Mouse (Mus musculus): ENCODE measurements at regions not wholly inside any gene's neighbourhood (a gene's known extent, or its start where the extent isn't known, plus 50 kb on each side); places are given as distances from the start of the nearest gene placed in this dataset.

DNA sequence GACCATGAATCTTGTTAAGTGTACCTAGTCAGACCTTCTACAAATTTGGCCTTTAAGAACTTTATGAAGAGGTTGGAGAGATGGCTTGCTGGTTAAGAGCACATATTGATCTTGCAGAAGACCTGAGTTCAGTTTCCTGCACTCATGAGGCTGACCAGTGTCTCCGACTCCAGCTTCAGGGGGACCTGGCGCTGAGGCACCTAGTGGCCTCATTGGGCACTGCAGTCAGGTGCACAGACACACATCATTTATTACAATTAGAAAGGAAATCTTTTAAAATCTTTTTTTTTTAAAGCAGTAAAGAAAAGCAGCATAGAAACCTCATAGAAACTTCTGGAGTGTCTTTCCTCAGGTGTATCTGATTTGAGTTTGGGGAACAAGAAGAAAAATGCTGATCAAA lies 123.9 kb upstream of the Cops8 start:
- no peaks in the 10 kb centered on the region for H3K36me3 ChIP-seq (ENCODE audit: control insufficient read depth, insufficient read depth, low read length)
- WGBS = 88% methylated on average over 2 of the region's 2 CpGs
- TF ChIP-seq POLR2A (IDR thresholded peaks at IDR 0.05; ENCODE audit: low read depth, low read length) = no peak
- no peak for DNase-seq (ENCODE audit: low read depth in 1 of 2, low spot score in 2 of 2)
- no peak overlapping the region for H3K4me3 ChIP-seq (ENCODE audit: extremely low read depth, insufficient read depth, insufficient read length)
- H3K27ac ChIP-seq (ENCODE audit: insufficient read depth, low read length) = no peak overlapping the region
- no peaks in the 10 kb centered on the region for H3K27me3 ChIP-seq (ENCODE audit: control insufficient read depth, insufficient read depth, low read length)
- no peaks in the 10 kb centered on the region for H3K4me1 ChIP-seq (ENCODE audit: control insufficient read depth, insufficient read depth, insufficient read length)

- Histone ChIP-seq H3K36me3 (ENCODE audit: control insufficient read depth, insufficient read depth, low read length) (no peaks in the 10 kb centered on the region), H3K27me3 (ENCODE audit: control insufficient read depth, insufficient read depth, low read length) (no peaks in the 10 kb centered on the region), H3K4me1 (ENCODE audit: control insufficient read depth, insufficient read depth, insufficient read length) (no peaks in the 10 kb centered on the region), H3K27ac (ENCODE audit: insufficient read depth, low read length) (no peak overlapping the region), H3K4me3 (ENCODE audit: extremely low read depth, insufficient read depth, insufficient read length) (no peak overlapping the region)
- no peak for DNase-seq (ENCODE audit: low read depth in 1 of 2, low spot score in 2 of 2)
- 86% methylated on average over 5 of the region's 5 CpGs for WGBS
- TF ChIP-seq CTCF (IDR thresholded peaks at IDR 0.05; ENCODE audit: extremely low read depth, insufficient read depth, insufficient read length, insufficient replicate concordance) = no peak
- no peak for TF ChIP-seq POLR2A (IDR thresholded peaks at IDR 0.05; ENCODE audit: low read depth, low read length)
Measured at GRCm38 (mm10) chr1:90481247-90481646, 121.5 kb upstream of the Cops8 start.

- no peak for DNase-seq (ENCODE audit: low read depth in 1 of 2, low spot score in 2 of 2)
- H3K27me3 ChIP-seq (ENCODE audit: control insufficient read depth, insufficient read depth, low read length) = no peaks in the 10 kb centered on the region
- H3K27ac ChIP-seq (ENCODE audit: insufficient read depth, low read length) = no peak overlapping the region
- TF ChIP-seq CTCF (IDR thresholded peaks at IDR 0.05; ENCODE audit: extremely low read depth, insufficient read depth, insufficient read length, insufficient replicate concordance) = no peak
- no peak for TF ChIP-seq POLR2A (IDR thresholded peaks at IDR 0.05; ENCODE audit: low read depth, low read length)
- H3K4me1 ChIP-seq (ENCODE audit: control insufficient read depth, insufficient read depth, insufficient read length) = no peaks in the 10 kb centered on the region
- WGBS = 85% methylated on average over 5 of the region's 5 CpGs
- no peak overlapping the region for H3K4me3 ChIP-seq (ENCODE audit: extremely low read depth, insufficient read depth, insufficient read length)
- H3K36me3 ChIP-seq (ENCODE audit: control insufficient read depth, insufficient read depth, low read length) = no peaks in the 10 kb centered on the region
Measured at GRCm38 (mm10) chr1:90481708-90482107, 121.1 kb upstream of the Cops8 start.

- DNase-seq (ENCODE audit: low read depth in 1 of 2, low spot score in 2 of 2) = no peak
- Histone ChIP-seq H3K27me3 (ENCODE audit: control insufficient read depth, insufficient read depth, low read length) (no peaks in the 10 kb centered on the region), H3K4me3 (ENCODE audit: extremely low read depth, insufficient read depth, insufficient read length) (no peak overlapping the region), H3K4me1 (ENCODE audit: control insufficient read depth, insufficient read depth, insufficient read length) (no peaks in the 10 kb centered on the region), H3K36me3 (ENCODE audit: control insufficient read depth, insufficient read depth, low read length) (no peaks in the 10 kb centered on the region), H3K27ac (ENCODE audit: insufficient read depth, low read length) (no peak overlapping the region)
- WGBS = 70% methylated on average over 11 of the region's 11 CpGs
- no peak for TF ChIP-seq CTCF (IDR thresholded peaks at IDR 0.05; ENCODE audit: extremely low read depth, insufficient read depth, insufficient read length, insufficient replicate concordance)
Measured at GRCm38 (mm10) chr1:90486349-90486839, 116.4 kb upstream of the Cops8 start.

DNA sequence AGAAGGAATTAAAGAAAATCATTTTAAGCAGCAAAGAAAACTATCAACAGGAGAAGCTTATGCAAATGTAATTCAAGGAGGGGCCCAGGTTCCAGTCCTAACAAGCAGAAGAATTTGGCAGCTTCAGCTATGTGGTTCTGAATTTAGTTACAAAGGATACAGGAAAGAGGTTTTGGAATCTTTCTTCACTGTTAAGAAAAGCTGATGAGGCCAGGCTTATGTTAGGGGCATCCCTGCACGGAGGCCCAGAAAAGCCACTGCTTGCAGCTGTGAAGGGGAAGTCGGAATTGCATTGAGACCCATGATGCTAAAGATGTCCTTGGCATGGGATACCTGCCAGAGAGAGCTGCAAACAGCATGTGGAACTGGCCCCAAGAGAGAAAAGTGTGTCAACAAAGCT lies 114.9 kb upstream of the Cops8 start:
- H3K27me3 ChIP-seq (ENCODE audit: control insufficient read depth, insufficient read depth, low read length) = no peaks in the 10 kb centered on the region
- DNase-seq (ENCODE audit: low read depth in 1 of 2, low spot score in 2 of 2) = no peak
- no peak overlapping the region for H3K27ac ChIP-seq (ENCODE audit: insufficient read depth, low read length)
- no peaks in the 10 kb centered on the region for H3K36me3 ChIP-seq (ENCODE audit: control insufficient read depth, insufficient read depth, low read length)
- no peak overlapping the region for H3K4me3 ChIP-seq (ENCODE audit: extremely low read depth, insufficient read depth, insufficient read length)
- H3K4me1 ChIP-seq (ENCODE audit: control insufficient read depth, insufficient read depth, insufficient read length) = no peaks in the 10 kb centered on the region
- 84% methylated on average over 2 of the region's 2 CpGs for WGBS
- no peak for TF ChIP-seq POLR2A (IDR thresholded peaks at IDR 0.05; ENCODE audit: low read depth, low read length)
- TF ChIP-seq CTCF (IDR thresholded peaks at IDR 0.05; ENCODE audit: extremely low read depth, insufficient read depth, insufficient read length, insufficient replicate concordance) = no peak

GRCm38 (mm10) chr1:90488991-90489390 lies 113.8 kb upstream of the Cops8 start:
- TF ChIP-seq CTCF (IDR thresholded peaks at IDR 0.05; ENCODE audit: extremely low read depth, insufficient read depth, insufficient read length, insufficient replicate concordance) (no peak), POLR2A (IDR thresholded peaks at IDR 0.05; ENCODE audit: low read depth, low read length) (no peak)
- no peaks in the 10 kb centered on the region for H3K36me3 ChIP-seq (ENCODE audit: control insufficient read depth, insufficient read depth, low read length)
- WGBS = 68% methylated on average over 2 of the region's 2 CpGs

GRCm38 (mm10) chr1:90490335-90490734 lies 112.4 kb upstream of the Cops8 start:
- DNase-seq (ENCODE audit: low read depth in 1 of 2, low spot score in 2 of 2) = no peak
- H3K4me3 ChIP-seq (ENCODE audit: extremely low read depth, insufficient read depth, insufficient read length) = no peak overlapping the region
- no peak overlapping the region for H3K27ac ChIP-seq (ENCODE audit: insufficient read depth, low read length)
- TF ChIP-seq POLR2A (IDR thresholded peaks at IDR 0.05; ENCODE audit: low read depth, low read length) = no peak
- TF ChIP-seq CTCF (IDR thresholded peaks at IDR 0.05; ENCODE audit: extremely low read depth, insufficient read depth, insufficient read length, insufficient replicate concordance) = no peak
- no peaks in the 10 kb centered on the region for H3K36me3 ChIP-seq (ENCODE audit: control insufficient read depth, insufficient read depth, low read length)
- H3K4me1 ChIP-seq (ENCODE audit: control insufficient read depth, insufficient read depth, insufficient read length) = no peaks in the 10 kb centered on the region
- 39% methylated on average over 10 of the region's 10 CpGs for WGBS
- no peaks in the 10 kb centered on the region for H3K27me3 ChIP-seq (ENCODE audit: control insufficient read depth, insufficient read depth, low read length)

More at GRCm38 (mm10) chr1:90488991-90489390, 113.8 kb upstream of the Cops8 start:
- no peak overlapping the region for H3K4me3 ChIP-seq (ENCODE audit: extremely low read depth, insufficient read depth, insufficient read length)
- no peak for DNase-seq (ENCODE audit: low read depth in 1 of 2, low spot score in 2 of 2)
- no peaks in the 10 kb centered on the region for H3K27me3 ChIP-seq (ENCODE audit: control insufficient read depth, insufficient read depth, low read length)
- no peaks in the 10 kb centered on the region for H3K4me1 ChIP-seq (ENCODE audit: control insufficient read depth, insufficient read depth, insufficient read length)
- no peak overlapping the region for H3K27ac ChIP-seq (ENCODE audit: insufficient read depth, low read length)
